Mouse (Mus musculus): ENCODE measurements at regions not wholly inside any gene's neighbourhood (a gene's known extent, or its start where the extent isn't known, plus 50 kb on each side); places are given as distances from the start of the nearest gene placed in this dataset.

DNA sequence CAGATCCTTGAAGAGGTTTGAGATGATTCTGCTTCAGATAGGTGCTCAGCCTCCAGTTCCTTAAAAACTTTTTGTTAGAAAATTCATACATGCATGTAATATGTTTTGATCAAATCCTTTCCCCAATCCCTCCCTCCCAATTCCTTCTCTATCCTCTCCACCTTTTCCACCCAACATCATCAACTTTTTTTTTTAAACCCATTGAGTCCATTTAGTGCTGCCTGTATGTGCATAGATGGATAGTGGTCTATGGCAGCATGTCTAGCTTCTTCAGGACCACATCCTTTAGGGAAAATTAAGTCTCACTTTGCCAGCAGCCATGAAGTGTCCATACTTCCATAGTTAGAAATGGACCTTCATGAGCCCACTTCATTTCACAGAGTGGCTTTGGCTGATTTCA, 167.2 kb upstream of the Klhl29 start:
- no peak overlapping the region for H3K27ac ChIP-seq (replicated peaks)
- no peaks in the 10 kb centered on the region for H3K9me3 ChIP-seq
- H3K36me3 ChIP-seq = no peaks in the 10 kb centered on the region
- no peaks in the 10 kb centered on the region for H3K4me1 ChIP-seq
- no peak overlapping the region for H3K9ac ChIP-seq
- no peak for ATAC-seq (ENCODE audit: extremely low read depth, insufficient number of reproducible peaks, low FRiP score, low TSS enrichment)
- no peak overlapping the region for H3K4me3 ChIP-seq
- H3K27me3 ChIP-seq (replicated peaks) = no peaks in the 10 kb centered on the region
- no peak overlapping the region for H3K4me2 ChIP-seq

DNA sequence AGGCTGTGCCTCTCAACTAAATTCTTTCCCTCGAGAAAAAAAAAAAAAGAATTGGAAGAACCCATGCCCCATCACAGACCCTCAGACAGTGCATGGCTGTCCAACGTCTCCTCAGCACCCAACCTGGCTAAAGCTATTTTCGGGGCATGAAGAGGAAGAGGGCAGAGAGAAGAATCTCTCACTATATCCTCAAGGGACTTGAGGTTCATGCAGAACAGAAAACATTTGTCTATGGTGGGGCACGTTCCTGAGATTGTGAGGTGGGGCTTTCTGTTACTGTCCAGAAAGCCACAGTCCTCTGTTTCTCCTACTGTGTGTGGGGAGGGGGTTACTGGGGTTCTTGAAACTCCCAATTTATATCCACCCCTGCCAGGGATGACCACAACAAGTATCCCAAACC, 120.8 kb upstream of the Klhl29 start:
- Histone ChIP-seq H3K4me2 (no peak overlapping the region), H3K4me1 (peaks cover 11% of the 10 kb centered on the region), H3K9ac (no peak overlapping the region), H3K36me3 (no peaks in the 10 kb centered on the region), H3K4me3 (no peak overlapping the region), H3K9me3 (no peaks in the 10 kb centered on the region), H3K27me3 (replicated peaks) (no peaks in the 10 kb centered on the region), H3K27ac (replicated peaks) (no peak overlapping the region)
- 52% methylated on average over 4 of the region's 4 CpGs for WGBS
- ATAC-seq (ENCODE audit: extremely low read depth, insufficient number of reproducible peaks, low FRiP score, low TSS enrichment) = no peak

DNA sequence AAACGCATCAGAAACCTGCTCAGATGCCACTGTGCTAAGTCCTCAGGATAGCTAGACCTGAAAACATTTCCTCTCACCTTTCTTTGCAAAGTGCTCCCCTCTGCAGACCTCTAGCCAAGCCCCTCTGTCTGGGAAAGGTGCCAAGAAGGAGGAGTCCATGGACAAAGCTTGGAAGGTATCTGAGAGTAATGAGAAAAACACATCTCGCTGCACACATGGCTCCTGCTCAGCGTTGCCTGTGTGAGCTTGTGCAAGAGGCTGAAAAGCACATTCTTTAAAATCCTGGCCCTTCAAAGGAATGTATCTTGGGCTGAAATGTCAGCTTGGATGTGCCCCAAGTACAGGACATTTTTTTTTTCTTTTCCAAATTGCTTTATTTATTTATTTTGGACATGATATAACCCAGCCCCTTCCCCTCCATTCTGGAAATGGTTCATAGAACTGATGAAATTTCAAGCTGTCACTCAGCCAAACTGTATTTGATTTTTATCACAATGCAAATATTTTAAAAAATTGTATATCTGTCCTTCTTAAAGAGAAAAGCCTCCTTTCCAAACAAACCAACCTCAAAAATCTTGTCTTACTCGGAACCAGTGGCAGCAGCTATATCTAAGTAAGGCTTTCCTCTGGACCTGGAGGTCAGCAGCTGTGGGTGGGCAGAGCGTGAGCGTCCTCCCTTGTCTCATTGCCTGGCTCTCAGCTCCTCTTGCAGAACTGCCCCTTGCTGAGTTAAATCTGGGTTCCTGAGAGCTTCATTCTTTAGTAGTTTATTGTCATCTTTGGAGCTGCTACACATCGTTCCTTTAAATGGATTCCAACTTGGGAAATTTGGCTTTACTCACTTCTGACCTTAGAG, 119.4 kb upstream of the Klhl29 start:
- H3K9ac ChIP-seq = no peak overlapping the region
- no peak overlapping the region for H3K4me3 ChIP-seq
- H3K9me3 ChIP-seq = no peaks in the 10 kb centered on the region
- no peak overlapping the region for H3K4me2 ChIP-seq
- 36% methylated on average over 7 of the region's 7 CpGs for WGBS
- no peaks in the 10 kb centered on the region for H3K27me3 ChIP-seq (replicated peaks)
- H3K4me1 ChIP-seq = peaks cover 11% of the 10 kb centered on the region
- no peak overlapping the region for H3K27ac ChIP-seq (replicated peaks)
- no peak for ATAC-seq (ENCODE audit: extremely low read depth, insufficient number of reproducible peaks, low FRiP score, low TSS enrichment)
- H3K36me3 ChIP-seq = no peaks in the 10 kb centered on the region

DNA sequence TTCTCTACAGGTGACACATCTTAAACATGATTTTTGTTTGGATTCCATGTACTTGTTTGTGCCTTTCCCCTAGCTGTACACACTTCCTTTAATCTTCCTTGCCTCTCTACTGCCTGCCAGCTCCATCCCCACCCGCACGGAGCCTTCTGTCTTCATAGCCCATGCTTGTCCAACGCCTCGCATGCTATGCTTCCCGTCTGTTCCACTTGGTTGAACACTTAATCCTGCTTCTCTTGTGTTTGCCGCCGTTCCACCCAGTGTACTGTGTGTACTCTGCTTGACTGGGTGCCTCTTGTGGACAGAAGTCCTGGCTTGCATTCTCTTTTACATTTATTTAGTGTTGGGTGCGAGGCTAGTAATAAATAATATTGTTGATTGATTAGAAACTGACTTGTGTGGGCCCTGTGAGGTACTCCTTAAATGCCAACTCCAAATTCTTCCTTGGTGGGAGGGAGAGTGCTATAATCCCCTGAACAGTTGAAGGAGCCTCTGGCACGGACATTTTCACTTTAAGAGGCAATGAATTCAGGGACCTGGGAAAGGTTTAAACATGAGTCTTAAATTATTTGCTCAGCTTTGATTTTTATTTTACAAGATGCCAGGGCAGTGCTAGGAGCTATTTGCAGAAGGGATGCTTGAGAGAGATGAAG, 88.9 kb upstream of the Klhl29 start:
- Histone ChIP-seq H3K9ac (no peak overlapping the region), H3K27ac (replicated peaks) (no peak overlapping the region), H3K4me2 (no peak overlapping the region), H3K36me3 (no peaks in the 10 kb centered on the region), H3K4me1 (peaks cover 12% of the 10 kb centered on the region), H3K9me3 (no peaks in the 10 kb centered on the region), H3K4me3 (no peak overlapping the region), H3K27me3 (replicated peaks) (no peaks in the 10 kb centered on the region)
- WGBS = 72% methylated on average over 9 of the region's 9 CpGs
- no peak for ATAC-seq (ENCODE audit: extremely low read depth, insufficient number of reproducible peaks, low FRiP score, low TSS enrichment)

DNA sequence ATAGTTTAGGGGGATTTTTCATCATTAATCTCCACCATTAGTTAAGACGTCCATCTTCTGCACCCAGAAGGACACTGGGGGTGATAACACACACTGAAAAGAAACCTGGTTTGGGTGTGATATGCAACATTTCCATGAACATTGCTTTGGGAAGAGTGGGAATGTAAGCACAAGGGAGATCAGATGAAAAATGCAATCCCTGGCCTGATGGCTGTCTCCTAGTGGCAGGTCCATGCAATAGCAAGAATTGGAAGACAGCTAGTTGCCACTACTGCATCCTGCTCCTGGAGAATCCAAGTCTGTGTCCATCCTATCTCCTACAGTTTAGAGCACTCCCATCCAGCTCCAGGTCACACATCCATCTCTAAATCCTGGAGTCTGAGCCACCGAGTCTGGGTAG, 77.7 kb upstream of the Klhl29 start:
- Histone ChIP-seq H3K36me3 (no peaks in the 10 kb centered on the region), H3K27me3 (replicated peaks) (no peaks in the 10 kb centered on the region), H3K4me3 (no peak overlapping the region), H3K9ac (no peak overlapping the region), H3K4me1 (no peaks in the 10 kb centered on the region), H3K27ac (replicated peaks) (no peak overlapping the region), H3K9me3 (no peaks in the 10 kb centered on the region), H3K4me2 (no peak overlapping the region)
- WGBS = 73% methylated on average over 2 of the region's 2 CpGs
- no peak for ATAC-seq (ENCODE audit: extremely low read depth, insufficient number of reproducible peaks, low FRiP score, low TSS enrichment)

DNA sequence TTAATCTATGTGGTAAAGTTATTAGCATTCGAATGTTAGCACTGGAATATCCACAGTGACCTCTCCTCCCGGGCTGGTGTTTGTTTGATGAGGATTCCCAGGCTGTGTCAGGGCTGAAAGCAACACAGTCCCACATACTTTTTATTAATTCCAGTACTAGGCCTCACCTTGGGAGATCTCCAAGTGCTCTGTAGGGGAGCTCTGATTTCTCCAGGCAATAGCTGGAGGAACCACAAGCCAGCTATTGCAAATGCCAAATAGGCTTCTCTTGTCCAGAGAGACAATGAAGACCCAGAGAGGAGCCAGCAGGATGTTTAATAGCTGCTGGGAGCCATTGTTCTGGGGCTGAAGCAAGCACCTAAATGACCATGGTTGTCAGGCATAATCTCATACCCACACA, 68.2 kb upstream of the Klhl29 start:
- WGBS = 70% methylated on average over 2 of the region's 2 CpGs
- H3K4me1 ChIP-seq = no peaks in the 10 kb centered on the region
- no peak overlapping the region for H3K4me2 ChIP-seq
- no peaks in the 10 kb centered on the region for H3K27me3 ChIP-seq (replicated peaks)
- H3K4me3 ChIP-seq = no peak overlapping the region
- no peaks in the 10 kb centered on the region for H3K9me3 ChIP-seq
- no peak for ATAC-seq (ENCODE audit: extremely low read depth, insufficient number of reproducible peaks, low FRiP score, low TSS enrichment)
- no peak overlapping the region for H3K9ac ChIP-seq
- H3K27ac ChIP-seq (replicated peaks) = no peak overlapping the region
- H3K36me3 ChIP-seq = no peaks in the 10 kb centered on the region

DNA sequence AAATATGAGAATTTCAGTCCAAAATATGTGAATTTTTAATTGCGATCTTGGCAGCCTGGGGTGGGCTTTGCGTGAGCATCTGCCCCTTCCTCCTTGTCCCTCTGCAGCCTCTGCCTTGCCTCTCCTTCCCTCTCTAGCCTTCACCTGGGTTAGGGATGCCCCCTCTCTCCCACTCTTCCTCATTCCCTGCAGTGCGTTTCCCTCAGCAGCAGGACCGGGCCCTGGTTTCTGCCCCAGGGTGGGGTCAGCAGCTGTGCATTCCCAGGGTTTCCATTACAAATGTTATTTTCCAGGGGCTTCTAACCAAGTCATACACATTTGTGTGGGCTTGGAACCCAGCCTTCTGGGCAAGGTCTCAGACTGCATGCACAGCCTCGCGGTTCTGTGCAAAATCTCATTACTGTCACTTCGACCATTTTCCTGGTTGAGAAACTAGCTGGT, 67.6 kb upstream of the Klhl29 start:
- H3K4me2 ChIP-seq = no peak overlapping the region
- H3K27ac ChIP-seq (replicated peaks) = no peak overlapping the region
- ATAC-seq (ENCODE audit: extremely low read depth, insufficient number of reproducible peaks, low FRiP score, low TSS enrichment) = no peak
- no peaks in the 10 kb centered on the region for H3K27me3 ChIP-seq (replicated peaks)
- H3K4me3 ChIP-seq = no peak overlapping the region
- no peaks in the 10 kb centered on the region for H3K36me3 ChIP-seq
- no peaks in the 10 kb centered on the region for H3K9me3 ChIP-seq
- WGBS = 84% methylated on average over 7 of the region's 7 CpGs
- H3K4me1 ChIP-seq = no peaks in the 10 kb centered on the region
- no peak overlapping the region for H3K9ac ChIP-seq

DNA sequence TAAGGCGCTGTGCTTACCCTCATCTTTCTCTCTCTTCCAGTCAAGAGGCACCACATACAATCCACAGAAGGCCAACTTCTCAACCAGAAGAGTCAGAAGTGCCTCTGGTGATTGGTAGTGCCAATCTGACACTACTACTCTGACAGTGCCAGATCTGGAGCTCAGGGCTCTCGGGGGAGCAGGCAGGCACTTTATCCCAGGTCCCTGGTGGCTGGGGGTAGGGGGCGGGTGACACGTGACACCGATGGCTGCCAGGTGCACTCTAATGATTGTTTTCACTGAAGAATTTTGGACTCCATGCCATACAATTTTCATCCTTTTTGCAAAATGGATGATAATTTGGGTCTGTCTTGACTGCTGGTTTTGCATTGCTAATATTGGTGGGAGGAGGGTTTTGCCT, 67.2 kb upstream of the Klhl29 start:
- H3K9ac ChIP-seq = no peak overlapping the region
- ATAC-seq (ENCODE audit: extremely low read depth, insufficient number of reproducible peaks, low FRiP score, low TSS enrichment) = no peak

DNA sequence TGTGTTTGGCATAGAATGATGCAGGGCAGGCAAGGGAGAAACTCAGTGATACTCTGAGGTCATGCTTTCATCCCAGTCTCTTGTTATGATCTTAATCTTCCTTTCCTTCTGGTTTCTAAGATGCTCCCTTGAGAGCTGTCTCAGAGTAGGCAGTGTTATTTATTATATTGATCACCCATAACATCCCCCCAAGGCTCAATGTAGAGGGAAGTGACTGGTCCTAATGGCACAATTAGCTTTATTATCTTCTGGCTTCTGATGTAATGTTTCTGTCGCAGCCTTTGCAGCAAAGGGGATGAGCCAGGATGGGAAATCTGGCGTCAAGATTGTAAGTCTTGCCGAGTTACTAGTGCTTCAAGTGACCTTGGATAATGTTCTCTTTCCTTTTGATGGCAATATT, 65.0 kb upstream of the Klhl29 start:
- Histone ChIP-seq H3K9ac (no peak overlapping the region), H3K27me3 (replicated peaks) (no peaks in the 10 kb centered on the region), H3K4me1 (no peaks in the 10 kb centered on the region), H3K4me3 (no peak overlapping the region), H3K27ac (replicated peaks) (no peak overlapping the region), H3K9me3 (no peaks in the 10 kb centered on the region), H3K36me3 (no peaks in the 10 kb centered on the region), H3K4me2 (no peak overlapping the region)
- no peak for ATAC-seq (ENCODE audit: extremely low read depth, insufficient number of reproducible peaks, low FRiP score, low TSS enrichment)
- 70% methylated on average over 3 of the region's 3 CpGs for WGBS

More for the DNA sequence above, 67.2 kb upstream of the Klhl29 start:
- Histone ChIP-seq H3K9me3 (no peaks in the 10 kb centered on the region), H3K36me3 (no peaks in the 10 kb centered on the region), H3K27ac (replicated peaks) (no peak overlapping the region), H3K4me3 (no peak overlapping the region), H3K4me2 (no peak overlapping the region), H3K4me1 (no peaks in the 10 kb centered on the region), H3K27me3 (replicated peaks) (no peaks in the 10 kb centered on the region)
- WGBS = 81% methylated on average over 5 of the region's 5 CpGs

DNA sequence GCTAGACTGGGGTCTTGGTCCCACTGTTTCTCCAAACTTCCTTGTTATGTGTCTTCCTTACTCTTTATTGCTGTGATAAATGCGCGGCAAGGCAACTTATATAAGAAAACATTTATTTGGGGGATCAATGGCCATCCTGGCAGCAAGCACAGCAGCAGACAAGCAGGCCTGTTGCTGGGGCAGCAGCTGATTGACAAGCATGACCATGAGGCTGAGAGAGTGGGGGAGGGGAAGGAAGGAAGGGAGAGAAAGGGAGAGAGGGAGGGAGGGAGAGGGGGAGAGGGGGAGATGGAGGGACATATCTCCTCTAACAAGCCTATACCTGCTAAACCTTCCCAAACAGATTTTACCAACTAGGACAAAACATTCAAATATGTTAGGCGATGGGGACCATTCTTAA, 60.4 kb upstream of the Klhl29 start:
- H3K4me3 ChIP-seq = no peak overlapping the region
- 85% methylated on average over 3 of the region's 3 CpGs for WGBS
- H3K27ac ChIP-seq (replicated peaks) = no peak overlapping the region
- H3K27me3 ChIP-seq (replicated peaks) = no peaks in the 10 kb centered on the region
- H3K9me3 ChIP-seq = no peaks in the 10 kb centered on the region
- no peak overlapping the region for H3K4me2 ChIP-seq
- H3K4me1 ChIP-seq = no peaks in the 10 kb centered on the region
- H3K9ac ChIP-seq = no peak overlapping the region
- H3K36me3 ChIP-seq = no peaks in the 10 kb centered on the region
- ATAC-seq (ENCODE audit: extremely low read depth, insufficient number of reproducible peaks, low FRiP score, low TSS enrichment) = no peak

DNA sequence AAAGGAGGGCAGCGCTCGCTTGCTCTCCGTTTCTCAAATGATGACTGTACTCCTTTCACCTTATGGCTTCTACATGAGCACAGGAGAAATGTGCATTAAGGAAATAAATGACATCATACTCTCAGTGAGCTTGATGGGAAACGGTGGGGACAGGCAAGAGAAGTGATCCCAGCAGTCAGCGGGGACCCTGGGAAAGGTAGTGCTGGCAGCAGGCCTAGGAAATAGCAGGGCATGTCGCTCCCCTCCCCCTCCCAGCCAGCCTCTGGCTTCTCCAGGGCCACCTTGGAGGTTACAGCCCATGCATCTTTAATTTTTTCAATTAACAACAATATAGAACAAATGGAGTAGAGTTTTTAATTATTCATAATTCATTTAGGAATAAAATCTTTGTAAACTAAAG, 58.6 kb upstream of the Klhl29 start:
- H3K9me3 ChIP-seq = no peaks in the 10 kb centered on the region
- no peaks in the 10 kb centered on the region for H3K27me3 ChIP-seq (replicated peaks)
- 34% methylated on average over 6 of the region's 6 CpGs for WGBS
- ATAC-seq (ENCODE audit: extremely low read depth, insufficient number of reproducible peaks, low FRiP score, low TSS enrichment) = no peak
- no peak overlapping the region for H3K4me3 ChIP-seq
- H3K9ac ChIP-seq = no peak overlapping the region
- no peak overlapping the region; the same call in 1 of the 2 replicates for H3K4me2 ChIP-seq
- H3K27ac ChIP-seq (replicated peaks) = no peak overlapping the region
- no peaks in the 10 kb centered on the region for H3K36me3 ChIP-seq
- H3K4me1 ChIP-seq = no peaks in the 10 kb centered on the region

DNA sequence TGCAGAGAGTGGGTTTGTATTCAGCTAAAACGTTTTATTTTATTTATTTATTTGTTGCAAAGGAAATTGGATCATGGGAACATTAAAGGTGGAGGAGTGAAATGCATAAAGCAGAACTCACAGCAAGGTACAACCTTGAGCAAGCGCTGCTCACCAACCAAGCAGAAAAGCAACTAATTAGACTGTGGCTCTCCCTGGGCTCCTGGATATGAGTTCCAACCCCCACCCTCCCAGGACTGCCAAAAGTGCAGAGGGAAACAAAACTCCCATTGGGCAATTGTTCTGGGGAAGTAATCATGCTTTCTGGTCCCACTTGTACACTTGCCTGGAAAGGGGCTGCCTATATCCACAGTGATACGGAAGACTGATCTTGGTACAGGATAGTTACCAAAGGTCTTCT, 57.2 kb upstream of the Klhl29 start:
- H3K27ac ChIP-seq (replicated peaks) = no peak overlapping the region
- H3K9me3 ChIP-seq = no peaks in the 10 kb centered on the region
- WGBS = 69% methylated on average over 3 of the region's 3 CpGs

More for the DNA sequence above, 57.2 kb upstream of the Klhl29 start:
- no peaks in the 10 kb centered on the region for H3K36me3 ChIP-seq
- H3K4me3 ChIP-seq = no peak overlapping the region
- no peak overlapping the region for H3K4me2 ChIP-seq
- ATAC-seq (ENCODE audit: extremely low read depth, insufficient number of reproducible peaks, low FRiP score, low TSS enrichment) = no peak
- H3K4me1 ChIP-seq = no peaks in the 10 kb centered on the region; the same call in 1 of the 2 replicates
- no peaks in the 10 kb centered on the region for H3K27me3 ChIP-seq (replicated peaks)
- no peak overlapping the region for H3K9ac ChIP-seq
